Mouse (Mus musculus): Measurements from ENCODE around the gene P2ry2. TPM values are rescaled to one million over a fixed set of nuclear protein-coding genes. Genes with fewer than 3 reads are reported as not detected.
A peak's percentile ranks its signal among the peaks of the same experiment; 100 is the strongest.

Gene P2ry2
- total and polyA plus RNA-seq, 2 experiments from 2014 or later, result 0.51 to 0.52 TPM

GRCm38 (mm10) chr7:101051551-101052221 lies 39.0 kb upstream of the P2ry2 start:
- no peaks in the 10 kb centered on the region for H3K4me1 ChIP-seq (ENCODE audit: insufficient read depth, low read length)
- 16% methylated on average over 11 of the region's 11 CpGs for WGBS
- TF ChIP-seq CTCF (IDR thresholded peaks at IDR 0.05; ENCODE audit: low read depth), result peak; percentile 94
- DNase-seq (ENCODE audit: low spot score) (peak; percentile 89), ATAC-seq (peak; percentile 74)
- H3K9ac ChIP-seq (replicated peaks; ENCODE audit: low read length), result no peak overlapping the region
- no peak overlapping the region for H3K4me2 ChIP-seq (ENCODE audit: low read depth, low read length)
- no peak overlapping the region for H3K27ac ChIP-seq
- H3K4me3 ChIP-seq (ENCODE audit: low read length), result no peak overlapping the region
- no peaks in the 10 kb centered on the region for H3K9me3 ChIP-seq (ENCODE audit: low read length)
- no peaks in the 10 kb centered on the region for H3K27me3 ChIP-seq (ENCODE audit: insufficient read depth, low read length)
- H3K36me3 ChIP-seq (ENCODE audit: insufficient read depth, low read length), result no peaks in the 10 kb centered on the region

GRCm38 (mm10) chr7:101050724-101051550 lies 38.3 kb upstream of the P2ry2 start:
- H3K36me3 ChIP-seq (ENCODE audit: insufficient read depth, low read length), result no peaks in the 10 kb centered on the region
- no peaks in the 10 kb centered on the region for H3K9me3 ChIP-seq (ENCODE audit: low read length)
- H3K4me3 ChIP-seq (ENCODE audit: low read length), result no peak overlapping the region
- no peak for TF ChIP-seq CTCF (IDR thresholded peaks at IDR 0.05; ENCODE audit: low read depth)
- ATAC-seq (peak; percentile 36; the same call in 1 of the 2 replicates), DNase-seq (ENCODE audit: low spot score) (no peak)
- WGBS, result 85% methylated on average over 13 of the region's 13 CpGs
- H3K27ac ChIP-seq, result no peak overlapping the region
- H3K4me1 ChIP-seq (ENCODE audit: insufficient read depth, low read length), result no peaks in the 10 kb centered on the region
- no peak overlapping the region for H3K4me2 ChIP-seq (ENCODE audit: low read depth, low read length)
- H3K9ac ChIP-seq (replicated peaks; ENCODE audit: low read length), result no peak overlapping the region
- H3K27me3 ChIP-seq (ENCODE audit: insufficient read depth, low read length), result no peaks in the 10 kb centered on the region

GRCm38 (mm10) chr7:101049326-101050087 lies 36.8 kb upstream of the P2ry2 start:
- no peaks in the 10 kb centered on the region for H3K27me3 ChIP-seq (ENCODE audit: insufficient read depth, low read length)
- no peaks in the 10 kb centered on the region for H3K36me3 ChIP-seq (ENCODE audit: insufficient read depth, low read length)
- 76% methylated on average over 7 of the region's 7 CpGs for WGBS
- ATAC-seq, result no peak
- H3K4me1 ChIP-seq (ENCODE audit: insufficient read depth, low read length), result no peaks in the 10 kb centered on the region
- H3K27ac ChIP-seq, result no peak overlapping the region
- H3K9me3 ChIP-seq (ENCODE audit: low read length), result no peaks in the 10 kb centered on the region
- no peak overlapping the region for H3K9ac ChIP-seq (replicated peaks; ENCODE audit: low read length)
- no peak overlapping the region for H3K4me3 ChIP-seq (ENCODE audit: low read length)
- TF ChIP-seq CTCF (IDR thresholded peaks at IDR 0.05; ENCODE audit: low read depth), result no peak
- no peak for DNase-seq (ENCODE audit: low spot score)
- H3K4me2 ChIP-seq (ENCODE audit: low read depth, low read length), result no peak overlapping the region

GRCm38 (mm10) chr7:101048247-101048646 lies 35.6 kb upstream of the P2ry2 start:
- Histone ChIP-seq H3K4me3 (ENCODE audit: low read length) (no peak overlapping the region), H3K27ac (no peak overlapping the region), H3K9me3 (ENCODE audit: low read length) (no peaks in the 10 kb centered on the region), H3K27me3 (ENCODE audit: insufficient read depth, low read length) (no peaks in the 10 kb centered on the region), H3K36me3 (ENCODE audit: insufficient read depth, low read length) (no peaks in the 10 kb centered on the region), H3K4me1 (ENCODE audit: insufficient read depth, low read length) (no peaks in the 10 kb centered on the region), H3K4me2 (ENCODE audit: low read depth, low read length) (no peak overlapping the region), H3K9ac (replicated peaks; ENCODE audit: low read length) (no peak overlapping the region)
- WGBS, result 73% methylated on average over 5 of the region's 5 CpGs
- TF ChIP-seq CTCF (IDR thresholded peaks at IDR 0.05; ENCODE audit: low read depth), result no peak
- DNase-seq (ENCODE audit: low spot score) (no peak), ATAC-seq (no peak)

GRCm38 (mm10) chr7:101043846-101044541 lies 31.3 kb upstream of the P2ry2 start:
- no peaks in the 10 kb centered on the region for H3K27me3 ChIP-seq (ENCODE audit: insufficient read depth, low read length)
- H3K9me3 ChIP-seq (ENCODE audit: low read length), result no peaks in the 10 kb centered on the region
- 72% methylated on average over 8 of the region's 8 CpGs for WGBS
- H3K4me1 ChIP-seq (ENCODE audit: insufficient read depth, low read length), result no peaks in the 10 kb centered on the region; the same call in 1 of the 2 replicates
- DNase-seq (ENCODE audit: low spot score), result no peak
- no peak overlapping the region for H3K27ac ChIP-seq
- no peak overlapping the region for H3K4me2 ChIP-seq (ENCODE audit: low read depth, low read length)
- TF ChIP-seq CTCF (IDR thresholded peaks at IDR 0.05; ENCODE audit: low read depth), result no peak
- no peak for ATAC-seq
- no peaks in the 10 kb centered on the region for H3K36me3 ChIP-seq (ENCODE audit: insufficient read depth, low read length)
- H3K4me3 ChIP-seq (ENCODE audit: low read length), result no peak overlapping the region
- H3K9ac ChIP-seq (replicated peaks; ENCODE audit: low read length), result no peak overlapping the region
